Mouse (Mus musculus): ENCODE measurements around the gene Hrh2. TPM values are rescaled to one million over a fixed set of nuclear protein-coding genes. Genes with fewer than 3 reads are reported as not detected.

Hrh2 gene
- total RNA-seq (2021), result under 1 TPM; 0.37 to 0.51 TPM
- long read RNA-seq, experiment 1, partial matches to known transcripts, result 0 of 1 reads
- long read RNA-seq, experiment 1, other reads (novel, unspliced or antisense), result 0 of 1 reads
- long read RNA-seq, experiment 2, result 0 reads

- DNase-seq, result peak in 1 of 2 experiments; percentile 20
Measured at GRCm38 (mm10) chr13:54192021-54192481, at the start of gene Hrh2. Gene Hrh2, plus strand, starts transcription at chr13:54192129.

GRCm38 (mm10) chr13:54143788-54144187 lies 48.1 kb upstream of the Hrh2 start:
- no peak for DNase-seq

GRCm38 (mm10) chr13:54144624-54145023 lies 47.3 kb upstream of the Hrh2 start:
- no peak for DNase-seq

DNA sequence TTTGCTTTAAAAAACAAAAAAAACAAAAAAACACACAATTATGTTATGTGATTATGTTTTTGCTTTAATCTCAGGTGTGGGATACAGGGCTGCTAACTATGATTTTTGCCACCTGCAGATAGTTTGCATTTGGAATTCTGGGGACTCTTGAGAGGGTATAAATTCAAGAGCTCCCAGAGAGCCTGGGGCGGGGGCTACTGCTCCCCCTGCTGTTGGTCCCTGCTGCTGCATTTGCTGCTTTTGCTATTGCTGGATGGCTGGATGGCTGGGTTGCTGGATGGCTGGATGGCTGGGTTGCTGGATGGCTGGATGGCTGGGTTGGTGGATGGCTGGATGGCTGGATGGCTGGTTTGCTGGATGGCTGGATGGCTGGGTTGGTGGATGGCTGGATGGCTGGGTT lies 44.6 kb upstream of the Hrh2 start:
- DNase-seq, result no peak

DNA sequence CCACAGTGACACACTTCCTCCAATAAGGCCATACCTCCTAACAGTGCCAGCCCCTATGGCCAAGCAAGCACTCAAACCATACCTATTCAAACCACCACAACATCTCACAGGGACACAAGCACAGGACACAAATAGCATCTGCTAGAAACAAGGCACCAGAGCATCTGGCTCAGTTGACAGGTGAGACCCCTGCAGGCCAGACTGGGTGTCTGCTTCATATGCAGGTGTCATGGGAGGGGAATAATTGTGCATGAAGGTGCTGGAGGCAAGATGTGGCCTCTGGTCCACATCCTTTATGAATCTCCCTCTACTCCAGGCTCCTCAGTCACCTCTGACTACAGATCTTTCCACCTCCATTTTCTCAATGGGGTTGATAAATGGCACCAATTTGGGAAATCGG lies 39.5 kb upstream of the Hrh2 start:
- DNase-seq, result no peak

DNA sequence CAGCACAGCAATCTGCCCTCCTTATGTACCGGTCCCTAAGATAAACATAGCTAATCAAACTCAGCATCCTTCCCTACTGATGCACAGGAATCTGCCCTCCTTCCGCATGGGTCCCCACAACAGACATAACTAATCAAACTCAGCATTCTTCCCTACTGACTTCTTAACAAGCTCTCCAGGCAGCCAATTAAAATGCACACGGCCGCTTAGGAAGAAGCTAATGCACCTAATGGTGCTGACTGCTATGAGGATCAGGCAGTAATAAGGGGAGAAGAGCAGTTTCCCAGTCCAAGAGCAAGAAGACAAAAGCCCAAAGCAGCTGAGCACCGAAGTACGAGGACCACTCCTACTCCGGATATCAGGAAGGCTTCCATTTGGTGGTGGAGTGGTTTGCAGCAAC lies 39.0 kb upstream of the Hrh2 start:
- no peak for DNase-seq

DNA sequence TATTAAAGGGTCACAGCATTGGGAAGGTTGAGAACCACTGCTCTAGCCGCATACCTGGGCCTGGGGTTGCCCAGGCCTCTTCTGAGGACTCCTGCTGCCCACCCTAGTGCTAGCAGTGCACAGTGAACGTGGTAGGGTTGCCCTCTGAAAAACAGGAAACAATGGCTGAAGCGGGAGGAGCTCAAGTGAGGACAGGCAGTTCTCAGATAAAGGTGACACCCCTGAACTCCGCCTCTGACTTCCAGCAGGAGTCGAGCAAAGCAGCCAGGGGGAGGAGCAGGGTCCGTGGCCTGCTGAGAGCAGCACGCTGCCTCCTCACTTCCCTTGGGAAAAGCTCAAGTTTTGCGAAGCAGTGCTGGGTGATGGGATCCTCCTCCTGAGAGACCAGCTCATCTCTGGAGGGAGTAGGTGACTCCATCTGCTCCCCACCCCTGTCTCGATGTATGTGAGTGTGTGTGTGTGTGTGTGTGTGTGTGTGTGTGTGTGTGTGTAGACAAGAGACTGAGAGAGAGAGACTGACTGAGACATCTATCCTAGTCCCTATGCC lies 38.2 kb upstream of the Hrh2 start:
- DNase-seq, result peak in 1 of 2 experiments; percentile 53

DNA sequence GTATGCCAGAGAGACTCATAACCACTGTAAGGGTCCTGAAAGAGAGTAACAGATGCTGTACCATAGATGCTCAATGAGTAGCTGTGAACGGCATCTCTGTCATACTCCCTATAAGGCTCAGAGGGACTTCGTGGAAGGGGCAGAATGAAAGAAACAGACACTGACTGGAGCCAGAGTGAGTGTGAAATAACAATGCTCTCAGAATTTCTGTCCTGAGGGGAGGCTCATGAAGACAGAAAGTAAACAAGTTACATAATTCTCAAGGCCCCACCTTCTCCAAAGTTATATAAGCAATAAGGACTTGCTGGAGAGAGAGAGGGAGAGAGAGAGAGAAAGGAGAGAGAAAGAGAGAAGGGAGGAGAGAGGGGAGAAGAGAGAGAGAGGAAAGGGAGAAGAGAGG lies 36.1 kb upstream of the Hrh2 start:
- DNase-seq, result no peak

GRCm38 (mm10) chr13:54159256-54159655 lies 32.7 kb upstream of the Hrh2 start:
- no peak for DNase-seq

- no peak for DNase-seq
Measured at GRCm38 (mm10) chr13:54159756-54160155, 32.2 kb upstream of the Hrh2 start.

- no peak for DNase-seq
Measured at GRCm38 (mm10) chr13:54160546-54160945, 31.4 kb upstream of the Hrh2 start.

DNA sequence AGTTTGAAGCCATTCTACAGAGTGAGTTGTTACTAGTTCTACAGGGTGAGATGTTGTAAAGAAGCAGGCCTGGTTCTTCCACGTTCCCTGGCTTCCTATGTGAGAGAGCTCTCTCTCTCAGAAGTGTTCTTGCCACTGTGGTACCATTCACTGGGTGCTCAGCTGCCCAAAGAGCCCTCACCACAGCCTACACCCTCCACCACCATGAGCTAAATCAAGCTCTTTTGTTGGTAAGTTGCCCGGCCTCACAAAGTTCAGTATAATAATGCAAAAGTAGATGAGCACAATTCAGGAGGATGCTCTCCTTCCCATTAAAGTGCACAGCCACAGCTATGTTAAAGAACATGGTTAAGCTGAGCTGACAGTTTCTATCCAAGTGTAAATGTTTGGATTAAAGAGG lies 30.4 kb upstream of the Hrh2 start:
- DNase-seq, result no peak

DNA sequence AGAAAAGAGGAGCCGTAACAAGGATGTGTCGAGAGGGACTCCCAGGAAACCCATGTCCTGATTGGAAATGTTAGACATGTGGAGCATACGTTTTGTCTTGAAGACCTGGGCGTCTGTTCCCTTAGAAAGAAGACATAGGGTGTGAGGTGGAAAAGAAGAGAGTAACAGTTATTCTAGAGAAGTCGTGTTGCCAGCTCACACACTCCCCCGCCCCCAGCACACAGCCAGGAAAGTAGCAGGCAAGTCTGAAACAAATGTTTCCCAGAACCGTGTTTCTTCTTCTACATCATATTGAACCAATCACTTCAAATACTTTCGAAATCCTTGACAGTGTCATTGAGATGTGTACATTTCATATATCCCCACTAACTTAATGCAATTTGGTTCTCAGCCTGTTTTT lies 28.6 kb upstream of the Hrh2 start:
- no peak for DNase-seq

GRCm38 (mm10) chr13:54164462-54164861 lies 27.5 kb upstream of the Hrh2 start:
- DNase-seq, result no peak

GRCm38 (mm10) chr13:54165066-54165465 lies 26.9 kb upstream of the Hrh2 start:
- DNase-seq, result no peak

GRCm38 (mm10) chr13:54165765-54166164 lies 26.2 kb upstream of the Hrh2 start:
- DNase-seq, result no peak

GRCm38 (mm10) chr13:54167036-54167435 lies 24.9 kb upstream of the Hrh2 start:
- no peak for DNase-seq

DNA sequence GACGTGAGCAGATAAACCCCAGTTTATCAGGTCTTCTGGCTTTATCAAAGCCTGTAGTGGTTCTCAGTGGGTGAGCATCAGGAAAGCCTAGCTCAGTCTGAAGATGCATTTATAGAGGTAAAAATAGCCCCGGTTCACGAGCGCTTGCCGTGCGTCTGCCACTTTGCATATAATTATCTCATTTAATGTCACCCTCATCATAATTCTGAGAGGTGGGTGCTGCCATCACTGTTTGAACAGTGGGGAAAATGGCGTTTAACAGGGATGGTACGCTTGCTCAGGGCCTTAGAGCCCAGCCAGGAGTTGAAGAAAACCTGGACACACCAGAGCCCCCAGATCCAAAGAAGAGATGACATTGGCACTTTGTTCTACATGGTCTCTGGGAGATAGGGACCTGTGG lies 23.3 kb upstream of the Hrh2 start:
- no peak for DNase-seq

DNA sequence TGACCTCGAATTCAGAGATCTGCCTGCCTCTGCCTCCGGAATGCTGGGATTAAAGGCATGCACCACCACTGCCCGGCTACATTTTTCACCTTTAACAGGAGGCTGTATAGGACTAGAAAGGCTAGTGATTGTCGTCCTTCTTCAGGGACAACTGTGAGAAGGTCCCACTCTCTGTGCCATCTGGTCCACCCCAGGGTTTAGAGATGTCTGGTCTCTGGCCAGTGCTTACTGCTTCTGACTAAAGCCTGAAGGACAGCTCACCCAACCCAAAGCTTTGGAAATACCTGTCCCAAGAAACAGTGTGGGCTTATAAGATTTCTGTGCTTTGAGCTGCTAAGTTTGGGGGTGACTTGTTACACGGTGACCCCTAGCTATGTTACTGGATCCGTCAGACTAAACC lies 21.6 kb upstream of the Hrh2 start:
- no peak for DNase-seq

DNA sequence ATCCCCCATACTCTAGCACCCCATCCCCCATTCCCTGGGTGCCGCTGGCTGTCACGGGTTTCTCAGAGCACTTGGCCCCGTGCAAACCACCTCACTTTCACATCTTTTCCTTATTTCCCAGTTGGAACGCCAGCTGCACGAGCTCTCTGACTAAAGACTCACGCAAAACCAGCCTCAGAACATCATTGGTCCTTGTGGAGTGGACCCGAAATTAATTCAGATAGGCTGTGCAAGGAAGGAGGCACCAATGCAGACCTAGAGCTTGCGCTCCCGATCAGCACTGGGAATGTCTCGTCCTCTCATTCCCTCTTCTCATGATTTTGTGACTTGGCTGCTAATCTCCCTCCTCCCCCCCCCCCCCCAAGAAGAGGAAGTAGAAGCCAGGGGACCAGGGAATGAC lies 20.6 kb upstream of the Hrh2 start:
- DNase-seq, result no peak

GRCm38 (mm10) chr13:54171761-54172160 lies 20.2 kb upstream of the Hrh2 start:
- DNase-seq, result no peak

DNA sequence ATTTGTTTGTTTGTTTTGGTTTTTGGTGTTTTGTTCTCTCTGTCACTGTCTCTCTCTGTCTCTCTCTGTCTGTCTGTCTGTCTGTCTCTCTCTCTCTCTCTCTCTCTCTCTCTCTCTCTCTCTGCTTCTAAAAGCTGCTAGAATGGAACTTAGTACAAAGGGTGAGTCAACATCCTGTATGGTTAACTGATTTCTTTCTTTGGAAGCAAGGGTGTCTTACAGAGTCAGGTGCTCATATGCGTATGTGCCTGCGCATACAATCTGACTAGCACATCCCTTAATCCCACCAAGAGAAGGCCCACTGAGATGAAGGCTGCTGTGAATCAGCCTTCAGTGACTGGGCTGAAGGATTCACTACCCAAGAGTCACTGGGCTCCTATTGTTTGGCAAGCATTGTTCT lies 18.0 kb upstream of the Hrh2 start:
- DNase-seq, result no peak

DNA sequence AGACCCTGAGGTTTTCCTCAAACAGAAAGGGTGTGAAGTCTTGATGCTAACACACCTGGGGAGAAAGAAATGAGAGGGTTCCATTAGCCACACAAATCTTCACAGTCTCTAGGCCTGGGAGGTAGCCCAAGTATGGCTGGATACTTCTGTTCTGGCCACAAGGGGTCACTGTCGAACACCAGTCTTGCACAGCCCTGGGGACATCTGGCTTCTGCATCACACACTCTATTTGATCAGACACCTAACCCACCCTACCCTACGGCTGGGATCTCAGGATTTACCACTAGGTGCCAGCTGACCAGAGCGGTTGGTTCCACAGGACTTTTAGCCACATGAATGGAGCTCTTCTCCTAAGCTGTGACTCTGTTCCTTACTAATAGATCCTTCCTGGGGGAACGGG lies 17.2 kb upstream of the Hrh2 start:
- DNase-seq, result no peak

- no peak for DNase-seq
Measured at GRCm38 (mm10) chr13:54175426-54175825, 16.5 kb upstream of the Hrh2 start.
